Mouse (Mus musculus) embryonic stem cell, embryonic (primary cell): Measurements from ENCODE around the gene Cx3cr1.

ENCODE experiments used
- CTCF ChIA-PET, 4 experiments: fragments of 300-600 bp in 2 of 4; fragments of 350-600 bp in 2 of 4; sonication (Branson Sonifier 250); formaldehyde crosslinking; loops; one replicate each; lab custom pipeline; 2022; ENCODE audit warnings: inconsistent platforms in 2 of 4; lab: Charles Lee
- POLR2A ChIA-PET, 4 experiments: fragments of 300-600 bp in 2 of 4; fragments of 350-600 bp in 2 of 4; sonication (Branson Sonifier 250); formaldehyde crosslinking; loops; one replicate each; lab custom pipeline; 2022; ENCODE audit warnings: antibody characterized with exemption in 4 of 4, inconsistent platforms in 1 of 4; lab: Charles Lee

Gene Cx3cr1

GRCm38 (mm10) chr9:120069779-120070178 lies at the start of gene Cx3cr1:
Gene Cx3cr1 (minus strand): TSS chr9:120069879.
- CTCF ChIA-PET = interaction anchor here in 2 of 4 experiments (0.6 to 2.8 kb wide), 4 partner anchors 11 to 454 kb away, joined by 4 to 8 read pairs (median 6); no protein-coding TSS in a partner anchor
- POLR2A ChIA-PET = interaction anchor here in 1 of 4 experiments (1.3 kb wide), 1 partner anchor 22 kb away, joined by 3 read pairs; no protein-coding TSS in a partner anchor

- POLR2A ChIA-PET = interaction anchor here in 3 of 4 experiments (0.5 to 19.0 kb wide), 7 partner anchors 10 to 1071 kb away, joined by 3 to 551 read pairs (median 4); partner anchors contain the start of gene Rpsa (in 2 of the 3)
- CTCF ChIA-PET = no interaction called here
These were observed 48.5 kb upstream of the Cx3cr1 start for GRCm38 (mm10) chr9:120118212-120118611.

GRCm38 (mm10) chr9:120116184-120116624 lies 46.5 kb upstream of the Cx3cr1 start:
- ChIA-PET CTCF (interaction anchor here in 3 of 4 experiments (1.0 to 1.7 kb wide), 6 partner anchors 10 to 142 kb away, joined by 3 to 6 read pairs (median 4); no protein-coding TSS in a partner anchor), POLR2A (interaction anchor here (0.6 to 19.0 kb wide), 15 partner anchors 11 to 180 kb away, joined by 3 to 551 read pairs (median 4); partner anchors contain the start of genes Rpsa (in 4 of the 4) and Mobp (in 1 of the 4))

- CTCF ChIA-PET = interaction anchor here in 3 of 4 experiments (0.9 to 1.7 kb wide), 7 partner anchors 11 to 142 kb away, joined by 3 to 6 read pairs (median 3); no protein-coding TSS in a partner anchor
- POLR2A ChIA-PET = interaction anchor here (0.5 to 19.0 kb wide), 16 partner anchors 10 to 181 kb away, joined by 3 to 551 read pairs (median 4); partner anchors contain the start of genes Rpsa (in 4 of the 4) and Mobp (in 1 of the 4)
These were observed 45.9 kb upstream of the Cx3cr1 start for GRCm38 (mm10) chr9:120115580-120115979.

GRCm38 (mm10) chr9:120114789-120115151 lies 45.1 kb upstream of the Cx3cr1 start:
- POLR2A ChIA-PET = interaction anchor here in 3 of 4 experiments (0.6 to 19.0 kb wide), 5 partner anchors 13 to 59 kb away, joined by 3 to 551 read pairs (median 8); partner anchors contain the start of gene Rpsa (in 3 of the 3)
- CTCF ChIA-PET = interaction anchor here in 3 of 4 experiments (0.5 to 0.9 kb wide), 4 partner anchors 23 to 109 kb away, joined by 3 to 4 read pairs (median 3); no protein-coding TSS in a partner anchor

- POLR2A ChIA-PET = interaction anchor here in 3 of 4 experiments (0.6 to 19.0 kb wide), 9 partner anchors 10 to 59 kb away, joined by 3 to 551 read pairs (median 4); partner anchors contain the start of gene Rpsa (in 3 of the 3)
- CTCF ChIA-PET = interaction anchor here in 3 of 4 experiments (0.5 to 1.0 kb wide), 8 partner anchors 8 to 1969 kb away, joined by 3 to 9 read pairs (median 4); partner anchors contain the start of gene Sec22c (in 1 of the 3)
These were observed 44.5 kb upstream of the Cx3cr1 start for GRCm38 (mm10) chr9:120114051-120114788.

GRCm38 (mm10) chr9:120113456-120113855 lies 43.8 kb upstream of the Cx3cr1 start:
- POLR2A ChIA-PET = interaction anchor here (0.6 to 19.0 kb wide), 8 partner anchors 10 to 947 kb away, joined by 3 to 551 read pairs (median 5); partner anchors contain the start of gene Rpsa (in 3 of the 4)
- CTCF ChIA-PET = interaction anchor here in 3 of 4 experiments (0.6 to 1.0 kb wide), 4 partner anchors 9 to 1592 kb away, joined by 3 to 9 read pairs (median 4); partner anchors contain the start of gene Sec22c (in 1 of the 3)

GRCm38 (mm10) chr9:120112472-120112871 lies 42.8 kb upstream of the Cx3cr1 start:
- CTCF ChIA-PET = interaction anchor here in 1 of 4 experiments (0.6 kb wide), 1 partner anchor 90 kb away, joined by 3 read pairs; no protein-coding TSS in a partner anchor
- POLR2A ChIA-PET = interaction anchor here in 3 of 4 experiments (0.7 to 19.0 kb wide), 6 partner anchors 14 to 90 kb away, joined by 3 to 551 read pairs (median 4); partner anchors contain the start of gene Rpsa (in 3 of the 3)

GRCm38 (mm10) chr9:120111156-120111945 lies 41.7 kb upstream of the Cx3cr1 start:
- ChIA-PET CTCF (interaction anchor here in 3 of 4 experiments (0.6 to 1.9 kb wide), 9 partner anchors 13 to 180 kb away, joined by 3 to 10 read pairs (median 4); no protein-coding TSS in a partner anchor), POLR2A (interaction anchor here (0.6 to 19.0 kb wide), 27 partner anchors 9 to 461 kb away, joined by 3 to 551 read pairs (median 4); partner anchors contain the start of genes Rpsa (in 4 of the 4), Csrnp1 (in 1 of the 4) and Mobp (in 1 of the 4))

- POLR2A ChIA-PET = interaction anchor here (0.6 to 19.0 kb wide), 32 partner anchors 9 to 462 kb away, joined by 3 to 551 read pairs (median 4); partner anchors contain the start of genes Rpsa (in 4 of the 4), Csrnp1 (in 1 of the 4) and Mobp (in 1 of the 4)
- CTCF ChIA-PET = interaction anchor here in 3 of 4 experiments (0.6 to 1.9 kb wide), 11 partner anchors 12 to 135 kb away, joined by 3 to 10 read pairs (median 3); no protein-coding TSS in a partner anchor
These were observed 40.7 kb upstream of the Cx3cr1 start, which contains the start of gene Slc25a38 for GRCm38 (mm10) chr9:120110211-120111018. Gene Slc25a38 (plus strand): TSS chr9:120110374.

- CTCF ChIA-PET = interaction anchor here in 1 of 4 experiments (1.6 kb wide), 1 partner anchor 136 kb away, joined by 5 read pairs; no protein-coding TSS in a partner anchor
- POLR2A ChIA-PET = interaction anchor here in 3 of 4 experiments (0.5 to 19.0 kb wide), 7 partner anchors 10 to 125 kb away, joined by 3 to 551 read pairs (median 13); partner anchors contain the start of gene Rpsa (in 2 of the 3)
These were observed 39.3 kb upstream of the Cx3cr1 start for GRCm38 (mm10) chr9:120108953-120109352.

GRCm38 (mm10) chr9:120101165-120101564 lies 31.5 kb upstream of the Cx3cr1 start:
- CTCF ChIA-PET = interaction anchor here in 1 of 4 experiments (0.7 kb wide), 1 partner anchor 28 kb away, joined by 4 read pairs; no protein-coding TSS in a partner anchor
- POLR2A ChIA-PET = interaction anchor here in 1 of 4 experiments (0.6 to 4.7 kb wide), 5 partner anchors 9 to 474 kb away, joined by 3 to 26 read pairs (median 4); partner anchors contain the start of genes Rpsa and Slc25a38

- ChIA-PET POLR2A (interaction anchor here (0.6 to 4.7 kb wide), 22 partner anchors 11 to 314 kb away, joined by 3 to 26 read pairs (median 4); partner anchors contain the start of genes Rpsa (in 4 of the 4) and Slc25a38 (in 2 of the 4)), CTCF (interaction anchor here (0.5 to 2.7 kb wide), 62 partner anchors 10 to 541 kb away, joined by 3 to 23 read pairs (median 4); partner anchors contain the start of genes Slc25a38 (in 3 of the 4), Mobp (in 1 of the 4), Rpsa (in 1 of the 4) and Xirp1 (in 1 of the 4))
These were observed 29.6 kb upstream of the Cx3cr1 start for GRCm38 (mm10) chr9:120099304-120099703.

- ChIA-PET CTCF (interaction anchor here (0.5 to 2.7 kb wide), 75 partner anchors 9 to 540 kb away, joined by 3 to 23 read pairs (median 4); partner anchors contain the start of genes Slc25a38 (in 3 of the 4), Mobp (in 1 of the 4), Rpsa (in 1 of the 4) and Xirp1 (in 1 of the 4)), POLR2A (interaction anchor here (0.6 to 4.7 kb wide), 26 partner anchors 9 to 315 kb away, joined by 3 to 26 read pairs (median 4); partner anchors contain the start of genes Rpsa (in 4 of the 4) and Slc25a38 (in 2 of the 4))
These were observed 29.0 kb upstream of the Cx3cr1 start for GRCm38 (mm10) chr9:120098682-120099081.

- ChIA-PET POLR2A (no interaction called here), CTCF (interaction anchor here in 2 of 4 experiments (0.6 kb wide), 2 partner anchors 51 to 100 kb away, joined by 3 to 5 read pairs; no protein-coding TSS in a partner anchor)
These were observed 26.2 kb upstream of the Cx3cr1 start for GRCm38 (mm10) chr9:120095886-120096285.
